Comparison of ENCODE assay signal across 10 mouse cellular contexts in the genomic region with DNA sequence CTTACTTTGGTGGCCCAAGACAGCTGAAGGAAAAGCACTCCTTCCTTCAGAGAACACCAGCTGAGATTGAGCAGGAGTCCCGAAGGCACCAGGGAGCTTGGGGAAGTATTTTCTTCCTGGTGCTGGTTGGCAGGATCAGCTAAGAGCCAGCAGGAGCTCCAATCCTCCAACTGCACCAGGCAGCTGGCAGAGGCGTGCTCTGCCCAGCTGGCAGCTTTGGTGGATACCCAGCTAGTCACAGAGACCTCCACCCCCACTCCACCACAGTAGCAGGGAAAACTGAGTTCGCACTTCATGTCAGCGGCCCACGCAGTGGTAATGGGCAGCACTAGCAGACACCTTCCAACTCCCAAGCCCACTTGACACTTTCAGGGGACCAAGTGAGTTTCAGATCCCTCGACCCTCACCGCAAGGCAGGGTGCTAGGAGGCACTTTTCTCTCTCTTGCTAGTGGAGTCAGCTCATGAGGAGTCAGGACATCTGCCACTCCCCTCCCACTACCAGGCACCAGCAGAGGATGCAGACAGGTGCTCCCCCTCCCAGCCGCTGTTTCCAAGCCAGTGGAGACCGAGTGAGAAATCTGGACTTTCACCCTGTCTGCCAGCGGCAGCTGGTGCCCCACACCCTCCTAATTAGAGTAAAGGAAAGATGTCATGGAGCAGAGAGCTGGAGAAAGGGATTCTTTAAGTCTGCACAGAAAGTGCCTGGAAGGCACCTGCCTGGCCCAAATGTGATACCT. TPM values are rescaled to one million over a fixed set of nuclear protein-coding genes. Genes with fewer than 3 reads are reported as not detected.
DNase-seq lines count a peak whose midpoint lies in the region; ATAC-seq and TF ChIP-seq lines count a peak whose summit lies in the region.
"Had no signal": no experiment of that assay in that cellular context is flagged by ENCODE, and none has a peak within 500 bp of the region (broad histone marks: within the 10 kb centered on the region; RNA-seq: fewer than 3 reads in every experiment).

No protein-coding gene starts in this region.

- TF ChIP-seq POLR2A in cerebellum, adult 2 months (IDR thresholded peaks at IDR 0.05; ENCODE audit: borderline replicate concordance, insufficient read depth, low read length): no peak

- no peak overlapping the region for H3K4me2 ChIP-seq in liver, embryonic 12.5 days
- no peak overlapping the region; the same call in 1 of the 2 replicates for H3K4me2 ChIP-seq in intestine, postnatal 0 days (replicated peaks; ENCODE audit: low read depth)
- H3K4me2 ChIP-seq in stomach, embryonic 16.5 days (ENCODE audit: low read depth, low read length): no peak overlapping the region

- no peaks in the 10 kb centered on the region for H3K9me3 ChIP-seq in liver, embryonic 12.5 days (replicated peaks)
- H3K9me3 ChIP-seq in intestine, postnatal 0 days (ENCODE audit: control insufficient read depth): no peaks in the 10 kb centered on the region
- H3K9me3 ChIP-seq in stomach, embryonic 16.5 days (replicated peaks; ENCODE audit: control insufficient read depth, low read length): no peaks in the 10 kb centered on the region
- H3K9me3 ChIP-seq in midbrain, embryonic 10.5 days (replicated peaks): no peaks in the 10 kb centered on the region

- no peak for ATAC-seq in liver, embryonic 12.5 days
- peak; percentile 94 for ATAC-seq in intestine, postnatal 0 days
- ATAC-seq in stomach, embryonic 16.5 days (ENCODE audit: insufficient read depth, low FRiP score): peak; percentile 72; the same call in 1 of the 2 replicates

- DNase-seq in liver: peak; percentile 13
- peak; percentile 25 to 32 for DNase-seq in layer of hippocampus, postnatal 14 days (ENCODE audit: low spot score in 2 of 2)
- no peak for DNase-seq in heart, adult 18-20 months
- no peak for DNase-seq in cerebellum, adult 2 months
- DNase-seq in midbrain, embryonic 10.5 days (ENCODE audit: low spot score): no peak
- DNase-seq: lung, postnatal 36 days had no signal

- no peak for TF ChIP-seq CTCF in intestine, postnatal 0 days (IDR thresholded peaks at IDR 0.05; ENCODE audit: low read depth)
- TF ChIP-seq CTCF in cerebellum, adult 2 months (IDR thresholded peaks at IDR 0.05; ENCODE audit: borderline replicate concordance, insufficient read depth, low read depth, low read length): no peak

- peaks cover 10% of the 10 kb centered on the region for H3K4me1 ChIP-seq in liver, embryonic 12.5 days
- no peaks in the 10 kb centered on the region for H3K4me1 ChIP-seq in intestine, postnatal 0 days (replicated peaks; ENCODE audit: control insufficient read depth, insufficient read depth, low read length)
- H3K4me1 ChIP-seq in stomach, embryonic 16.5 days (ENCODE audit: control insufficient read depth, insufficient read depth, low read length): no peaks in the 10 kb centered on the region
- H3K4me1 ChIP-seq in cerebellum, adult 2 months (ENCODE audit: control insufficient read depth, insufficient read depth, low read length): peaks cover 5% of the 10 kb centered on the region; the same call in 1 of the 2 replicates
- H3K4me1 ChIP-seq in midbrain, embryonic 10.5 days: no peaks in the 10 kb centered on the region

- H3K27me3 ChIP-seq in liver, embryonic 12.5 days (replicated peaks): no peaks in the 10 kb centered on the region
- H3K27me3 ChIP-seq in intestine, postnatal 0 days (replicated peaks; ENCODE audit: control insufficient read depth, insufficient read depth, low read length): no peaks in the 10 kb centered on the region
- H3K27me3 ChIP-seq in stomach, embryonic 16.5 days (ENCODE audit: control insufficient read depth, insufficient read depth, low read length): no peaks in the 10 kb centered on the region
- H3K27me3 ChIP-seq in cerebellum, adult 2 months (ENCODE audit: control insufficient read depth, insufficient read depth, low read length): no peaks in the 10 kb centered on the region
- no peaks in the 10 kb centered on the region for H3K27me3 ChIP-seq in midbrain, embryonic 10.5 days (ENCODE audit: low read depth, poor library complexity, severe bottlenecking)

- 57% methylated on average over 10 of the region's 10 CpGs for WGBS in liver, embryonic 12.5 days (ENCODE audit: insufficient replicate concordance)
- WGBS in intestine, postnatal 0 days: 42% methylated on average over 10 of the region's 10 CpGs
- WGBS in stomach, embryonic 16.5 days: 42% methylated on average over 10 of the region's 10 CpGs
- WGBS in cerebellum, adult 2 months: 18% methylated on average over 10 of the region's 10 CpGs
- 53% methylated on average over 10 of the region's 10 CpGs for WGBS in midbrain, embryonic 10.5 days

- H3K27ac ChIP-seq in liver, embryonic 12.5 days: no peak overlapping the region
- H3K27ac ChIP-seq in intestine, postnatal 0 days (ENCODE audit: low read depth, low read length): no peak overlapping the region; the same call in 1 of the 2 replicates
- no peak overlapping the region for H3K27ac ChIP-seq in stomach, embryonic 16.5 days (ENCODE audit: low read length)
- no peak overlapping the region for H3K27ac ChIP-seq in cerebellum, adult 2 months (ENCODE audit: insufficient read depth, low read length)
- H3K27ac ChIP-seq in midbrain, embryonic 10.5 days (replicated peaks): no peak overlapping the region

- no peak overlapping the region for H3K4me3 ChIP-seq in liver, embryonic 12.5 days
- no peak overlapping the region for H3K4me3 ChIP-seq in intestine, postnatal 0 days (ENCODE audit: low read depth, low read length)
- no peak overlapping the region for H3K4me3 ChIP-seq in stomach, embryonic 16.5 days (replicated peaks; ENCODE audit: low read length)
- no peak overlapping the region for H3K4me3 ChIP-seq in cerebellum, adult 2 months (replicated peaks; ENCODE audit: insufficient read depth, low read depth, low read length)
- H3K4me3 ChIP-seq in midbrain, embryonic 10.5 days: no peak overlapping the region
- H3K4me3 ChIP-seq: erythroblast, embryonic 14.5 days had no signal

- H3K9ac ChIP-seq in liver, embryonic 12.5 days: no peak overlapping the region
- no peak overlapping the region for H3K9ac ChIP-seq in intestine, postnatal 0 days (ENCODE audit: low read depth, low read length)
- H3K9ac ChIP-seq in stomach, embryonic 16.5 days (ENCODE audit: low read length): no peak overlapping the region

- H3K36me3 ChIP-seq in liver, embryonic 12.5 days: no peaks in the 10 kb centered on the region
- no peaks in the 10 kb centered on the region for H3K36me3 ChIP-seq in intestine, postnatal 0 days (ENCODE audit: control insufficient read depth, insufficient read depth)
- H3K36me3 ChIP-seq in stomach, embryonic 16.5 days (ENCODE audit: control insufficient read depth, insufficient read depth, low read length): no peaks in the 10 kb centered on the region
- H3K36me3 ChIP-seq in midbrain, embryonic 10.5 days: no peaks in the 10 kb centered on the region

RNA-seq across cellular contexts. Expression of gene Jade3, which starts 10.4 kb away (rescaled TPM):
- 11.3 and 11.8 TPM in 2 replicates for polyA plus RNA-seq in liver, embryonic 12.5 days (2016; fragmentation: Nextera tagmentation; extraction: Ambion mirVana)
- polyA plus RNA-seq in intestine, postnatal 0 days (2015; fragmentation: Nextera tagmentation; extraction: Ambion mirVana): 3.0 and 3.2 TPM in 2 replicates
- total RNA-seq in layer of hippocampus, postnatal 14 days (2021): 1 to 10 TPM; 5.8 to 6.7 TPM
- polyA plus RNA-seq in stomach, embryonic 16.5 days (2015; fragmentation: Nextera tagmentation; extraction: Ambion mirVana): 7.3 and 7.6 TPM in 2 replicates
- total RNA-seq in heart, adult 18-20 months (2021): 1 to 10 TPM; 2.0 to 2.1 TPM
- 2.9 TPM in 2 replicates for polyA plus RNA-seq in cerebellum, adult 2 months (2012; rRNA removed)
- 9.2 and 11.1 TPM in 2 replicates for polyA plus RNA-seq in midbrain, embryonic 10.5 days (2016; fragmentation: Nextera tagmentation; extraction: Ambion mirVana)

RNA-seq across cellular contexts. Expression of gene Rp2, which starts 50.8 kb away (rescaled TPM):
- polyA plus RNA-seq in liver, embryonic 12.5 days (2016; fragmentation: Nextera tagmentation; extraction: Ambion mirVana): 13.2 TPM in 2 replicates
- polyA plus RNA-seq in intestine, postnatal 0 days (2015; fragmentation: Nextera tagmentation; extraction: Ambion mirVana): 11.4 and 11.7 TPM in 2 replicates
- total RNA-seq in layer of hippocampus, postnatal 14 days (2021): 10 to 100 TPM; 14.1 to 15.9 TPM
- polyA plus RNA-seq in stomach, embryonic 16.5 days (2015; fragmentation: Nextera tagmentation; extraction: Ambion mirVana): 21.0 and 22.4 TPM in 2 replicates
- 10 to 100 TPM; 10.4 TPM for total RNA-seq in heart, adult 18-20 months (2021)
- 10.5 and 11.2 TPM in 2 replicates for polyA plus RNA-seq in cerebellum, adult 2 months (2012; rRNA removed)
- 17.4 and 21.6 TPM in 2 replicates for polyA plus RNA-seq in midbrain, embryonic 10.5 days (2016; fragmentation: Nextera tagmentation; extraction: Ambion mirVana)

Comparison
In these comparisons a context has a peak if more than half of its experiments do, and no peak if none do; other contexts are left out.
1. DNase-seq: peak in liver (single experiment) and layer of hippocampus, postnatal 14 days (2 of 2); none in heart, adult 18-20 months (0 of 2), cerebellum, adult 2 months (0 of 2) and midbrain, embryonic 10.5 days (single experiment).